Mouse (Mus musculus): ENCODE data around the gene Zfp58. TPM values are rescaled to one million over a fixed set of nuclear protein-coding genes. Genes with fewer than 3 reads are reported as not detected.

Zfp58 gene
- 17.3 TPM for polyA plus RNA-seq (2017; shearing (Covaris generic))

GRCm38 (mm10) chr13:67500084-67500719 is at the start of gene Zfp58:
Gene Zfp58, minus strand, starts transcription at chr13:67500555.

DNA sequence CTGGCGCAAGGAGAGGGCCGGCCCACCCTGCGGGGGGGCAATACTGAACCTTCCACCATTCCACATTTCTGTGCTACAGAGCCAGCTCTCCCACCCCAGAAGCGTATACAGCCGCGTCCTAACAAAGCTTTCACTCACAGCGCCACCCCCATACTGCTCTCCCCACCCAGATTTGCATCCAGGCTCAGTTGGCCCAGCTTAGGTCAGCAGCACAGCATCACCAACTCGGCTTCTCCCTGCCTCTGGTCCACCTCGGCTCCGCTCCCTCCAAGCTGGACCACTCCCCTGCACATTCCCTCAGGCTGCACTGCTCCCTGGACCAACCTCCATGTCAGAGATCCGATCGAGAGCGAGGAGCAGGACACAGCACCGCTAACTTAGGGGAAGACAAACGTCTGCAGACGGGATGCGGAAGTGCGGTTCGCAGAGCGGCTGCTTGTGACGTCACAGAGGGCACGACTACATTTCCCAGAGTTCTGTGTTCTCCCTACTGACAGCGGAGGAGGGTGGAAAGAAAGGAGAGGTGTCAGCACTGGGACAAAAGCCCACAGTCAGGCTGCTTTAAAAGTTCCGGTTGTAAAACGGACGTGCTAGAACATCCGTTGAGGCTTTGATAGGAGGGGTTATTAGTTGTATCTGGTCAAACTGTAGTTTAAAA is 25.5 kb upstream of the Zfp58 start, which contains the start of the genes Gm26965 and Zfp87:
Gm26965 (minus strand) TSS at position 399 of the 658 bp plus-strand sequence.
Zfp87 (minus strand) TSS at position 425 of the 658 bp plus-strand sequence.

GRCm38 (mm10) chr13:67483625-67484423 is 16.5 kb downstream of the Zfp58 start, which contains the start of gene Zfp874b:
Gene Zfp874b, minus strand, starts transcription at chr13:67484258.

GRCm38 (mm10) chr13:67451172-67452020 is 49.0 kb downstream of the Zfp58 start, which contains the start of gene Zfp874a:
Gene Zfp874a, minus strand, starts transcription at chr13:67451624.

Other genes starting within 250 kb of the Zfp58 start
- gene Zfp458, start 222.1 kb downstream of the Zfp58 start, polyA plus RNA-seq (2017; shearing (Covaris generic)): 1.7 TPM
- not detected for gene Zfp457, start 194.1 kb downstream of the Zfp58 start, polyA plus RNA-seq (2017; shearing (Covaris generic))
- gene Zfp595, start 168.0 kb downstream of the Zfp58 start, polyA plus RNA-seq (2017; shearing (Covaris generic)): 5.7 TPM
- gene Gm28044, start 140.0 kb downstream of the Zfp58 start, polyA plus RNA-seq (2017; shearing (Covaris generic)): 0.94 TPM
- gene Zfp953, start 139.9 kb downstream of the Zfp58 start, polyA plus RNA-seq (2017; shearing (Covaris generic)): 2.0 TPM
- gene Gm28041, start 124.8 kb downstream of the Zfp58 start, polyA plus RNA-seq (2017; shearing (Covaris generic)): 1.2 TPM
- 5.7 TPM for gene Zfp456, start 124.7 kb downstream of the Zfp58 start, polyA plus RNA-seq (2017; shearing (Covaris generic))
- 29.1 TPM for gene Zfp429, start 100.7 kb downstream of the Zfp58 start, polyA plus RNA-seq (2017; shearing (Covaris generic))
- gene Zfp459, start 79.1 kb downstream of the Zfp58 start, polyA plus RNA-seq (2017; shearing (Covaris generic)): 3.5 TPM
- gene Zfp874a, start 48.9 kb downstream of the Zfp58 start, polyA plus RNA-seq (2017; shearing (Covaris generic)): 34.3 TPM
- gene Zfp874b, start 16.3 kb downstream of the Zfp58 start, polyA plus RNA-seq (2017; shearing (Covaris generic)): 13.9 TPM
- not detected for gene Gm26965, start 25.6 kb upstream of the Zfp58 start, polyA plus RNA-seq (2017; shearing (Covaris generic))
- 44.6 TPM for gene Zfp87, start 25.6 kb upstream of the Zfp58 start, polyA plus RNA-seq (2017; shearing (Covaris generic))
- 15.9 TPM for gene Zfp748, start 53.3 kb upstream of the Zfp58 start, polyA plus RNA-seq (2017; shearing (Covaris generic))
- gene Zfp729b, start 109.2 kb upstream of the Zfp58 start, polyA plus RNA-seq (2017; shearing (Covaris generic)): 5.3 TPM
- 3.1 TPM for gene Gm49345, start 137.2 kb upstream of the Zfp58 start, polyA plus RNA-seq (2017; shearing (Covaris generic))
- gene Zfp729a, start 137.2 kb upstream of the Zfp58 start, polyA plus RNA-seq (2017; shearing (Covaris generic)): 4.8 TPM
- 12.5 TPM for gene Zfp738, start 186.5 kb upstream of the Zfp58 start, polyA plus RNA-seq (2017; shearing (Covaris generic))
- gene Zfp65, start 228.6 kb upstream of the Zfp58 start, polyA plus RNA-seq (2017; shearing (Covaris generic)): 8.0 TPM